Mouse (Mus musculus): ENCODE data around the gene Gpr137b. TPM values are rescaled to one million over a fixed set of nuclear protein-coding genes. Genes with fewer than 3 reads are reported as not detected.
"Not testable (repeated sequence)": the region's sequence is repeated elsewhere in the genome, so short reads cannot be mapped to it uniquely, and the experiment has no call there.

The Gpr137b gene
- polyA plus RNA-seq, 1 experiment from 2014 or later: 4.8 TPM

- peak; percentile 57 for DNase-seq (ENCODE audit: low spot score)
Observed at GRCm38 (mm10) chr13:13394096-13394395, 232 bp upstream of the Gpr137b start.

GRCm38 (mm10) chr13:13378168-13378859, 15.5 kb downstream of the Gpr137b start:
- not testable (repeated sequence) for DNase-seq (ENCODE audit: low spot score); H3K4me2 ChIP-seq (replicated peaks; ENCODE audit: low read depth); H3K9me3 ChIP-seq (ENCODE audit: control insufficient read depth, low read length); H3K36me3 ChIP-seq (ENCODE audit: control insufficient read depth, insufficient read depth, low read length); H3K4me3 ChIP-seq (ENCODE audit: low read depth, low read length); H3K27me3 ChIP-seq (ENCODE audit: control insufficient read depth, insufficient read depth, low read length); H3K27ac ChIP-seq (replicated peaks); H3K4me1 ChIP-seq (replicated peaks; ENCODE audit: control insufficient read depth, insufficient read depth); H3K9ac ChIP-seq (ENCODE audit: low read length)
- ATAC-seq (ENCODE audit: low FRiP score, low TSS enrichment): peak; percentile 59
- WGBS: 100% methylated on average over 1 of the region's 7 CpGs

More at GRCm38 (mm10) chr13:13394096-13394395, 232 bp upstream of the Gpr137b start:
- H3K27ac ChIP-seq (replicated peaks); H3K4me1 ChIP-seq (replicated peaks; ENCODE audit: control insufficient read depth, insufficient read depth); H3K27me3 ChIP-seq (ENCODE audit: control insufficient read depth, insufficient read depth, low read length); H3K9me3 ChIP-seq (ENCODE audit: control insufficient read depth, low read length); H3K36me3 ChIP-seq (ENCODE audit: control insufficient read depth, insufficient read depth, low read length); H3K9ac ChIP-seq (ENCODE audit: low read length): not testable (repeated sequence)
- peak overlapping the region; percentile 47 for H3K4me2 ChIP-seq (replicated peaks; ENCODE audit: low read depth)
- peak; percentile 53 for ATAC-seq (ENCODE audit: low FRiP score, low TSS enrichment)
- under 1% methylated on average over 12 of the region's 15 CpGs for WGBS
- peak overlapping the region; percentile 18; the same call in 1 of the 2 replicates for H3K4me3 ChIP-seq (ENCODE audit: low read depth, low read length)

GRCm38 (mm10) chr13:13377180-13377579, 16.6 kb downstream of the Gpr137b start:
- ATAC-seq (ENCODE audit: low FRiP score, low TSS enrichment): no peak
- 77% methylated on average over 5 of the region's 5 CpGs for WGBS
- no peaks in the 10 kb centered on the region for H3K4me1 ChIP-seq (replicated peaks; ENCODE audit: control insufficient read depth, insufficient read depth)

GRCm38 (mm10) chr13:13373965-13374364, 19.8 kb downstream of the Gpr137b start:
- H3K9me3 ChIP-seq (ENCODE audit: control insufficient read depth, low read length); H3K27me3 ChIP-seq (ENCODE audit: control insufficient read depth, insufficient read depth, low read length); H3K4me2 ChIP-seq (replicated peaks; ENCODE audit: low read depth); H3K27ac ChIP-seq (replicated peaks); DNase-seq (ENCODE audit: low spot score); H3K9ac ChIP-seq (ENCODE audit: low read length); H3K36me3 ChIP-seq (ENCODE audit: control insufficient read depth, insufficient read depth, low read length); H3K4me3 ChIP-seq (ENCODE audit: low read depth, low read length); H3K4me1 ChIP-seq (replicated peaks; ENCODE audit: control insufficient read depth, insufficient read depth): not testable (repeated sequence)
- ATAC-seq (ENCODE audit: low FRiP score, low TSS enrichment): peak; percentile 62
- 63% methylated on average over 5 of the region's 6 CpGs for WGBS

More at GRCm38 (mm10) chr13:13377180-13377579, 16.6 kb downstream of the Gpr137b start:
- no peaks in the 10 kb centered on the region for H3K36me3 ChIP-seq (ENCODE audit: control insufficient read depth, insufficient read depth, low read length)
- H3K27ac ChIP-seq (replicated peaks): no peak overlapping the region
- H3K9ac ChIP-seq (ENCODE audit: low read length): no peak overlapping the region
- no peaks in the 10 kb centered on the region for H3K27me3 ChIP-seq (ENCODE audit: control insufficient read depth, insufficient read depth, low read length)
- no peak overlapping the region for H3K4me2 ChIP-seq (replicated peaks; ENCODE audit: low read depth)
- DNase-seq (ENCODE audit: low spot score): no peak
- TF ChIP-seq CTCF (IDR thresholded peaks at IDR 0.05; ENCODE audit: low read depth) (no peak), EP300 (optimal IDR thresholded peaks at IDR 0.05) (no peak)
- no peak overlapping the region for H3K4me3 ChIP-seq (ENCODE audit: low read depth, low read length)
- no peaks in the 10 kb centered on the region for H3K9me3 ChIP-seq (ENCODE audit: control insufficient read depth, low read length)

- not testable (repeated sequence) for ATAC-seq (ENCODE audit: low FRiP score, low TSS enrichment); H3K27me3 ChIP-seq (ENCODE audit: control insufficient read depth, insufficient read depth, low read length); H3K4me2 ChIP-seq (replicated peaks; ENCODE audit: low read depth); DNase-seq (ENCODE audit: low spot score); H3K4me3 ChIP-seq (ENCODE audit: low read depth, low read length); H3K9ac ChIP-seq (ENCODE audit: low read length); H3K36me3 ChIP-seq (ENCODE audit: control insufficient read depth, insufficient read depth, low read length); H3K9me3 ChIP-seq (ENCODE audit: control insufficient read depth, low read length); H3K4me1 ChIP-seq (replicated peaks; ENCODE audit: control insufficient read depth, insufficient read depth); H3K27ac ChIP-seq (replicated peaks)
- 84% methylated on average over 7 of the region's 7 CpGs for WGBS
Observed at GRCm38 (mm10) chr13:13371436-13371835, 22.4 kb downstream of the Gpr137b start.

GRCm38 (mm10) chr13:13366371-13366770, 27.4 kb downstream of the Gpr137b start:
- H3K27me3 ChIP-seq (ENCODE audit: control insufficient read depth, insufficient read depth, low read length); H3K36me3 ChIP-seq (ENCODE audit: control insufficient read depth, insufficient read depth, low read length); DNase-seq (ENCODE audit: low spot score); H3K27ac ChIP-seq (replicated peaks); H3K9ac ChIP-seq (ENCODE audit: low read length); H3K4me2 ChIP-seq (replicated peaks; ENCODE audit: low read depth); H3K9me3 ChIP-seq (ENCODE audit: control insufficient read depth, low read length); ATAC-seq (ENCODE audit: low FRiP score, low TSS enrichment); H3K4me1 ChIP-seq (replicated peaks; ENCODE audit: control insufficient read depth, insufficient read depth); H3K4me3 ChIP-seq (ENCODE audit: low read depth, low read length): not testable (repeated sequence)
- WGBS: 90% methylated on average over 2 of the region's 2 CpGs

- H3K27me3 ChIP-seq (ENCODE audit: control insufficient read depth, insufficient read depth, low read length); H3K9ac ChIP-seq (ENCODE audit: low read length); H3K4me3 ChIP-seq (ENCODE audit: low read depth, low read length); DNase-seq (ENCODE audit: low spot score); H3K9me3 ChIP-seq (ENCODE audit: control insufficient read depth, low read length); H3K4me2 ChIP-seq (replicated peaks; ENCODE audit: low read depth); H3K36me3 ChIP-seq (ENCODE audit: control insufficient read depth, insufficient read depth, low read length); ATAC-seq (ENCODE audit: low FRiP score, low TSS enrichment); H3K4me1 ChIP-seq (replicated peaks; ENCODE audit: control insufficient read depth, insufficient read depth); H3K27ac ChIP-seq (replicated peaks): not testable (repeated sequence)
- 80% methylated on average over 7 of the region's 7 CpGs for WGBS
Observed at GRCm38 (mm10) chr13:13363536-13363935, 30.3 kb downstream of the Gpr137b start.

GRCm38 (mm10) chr13:13362261-13362660, 31.6 kb downstream of the Gpr137b start:
- not testable (repeated sequence) for H3K27ac ChIP-seq (replicated peaks); H3K4me1 ChIP-seq (replicated peaks; ENCODE audit: control insufficient read depth, insufficient read depth); H3K27me3 ChIP-seq (ENCODE audit: control insufficient read depth, insufficient read depth, low read length); H3K9ac ChIP-seq (ENCODE audit: low read length); ATAC-seq (ENCODE audit: low FRiP score, low TSS enrichment); H3K4me3 ChIP-seq (ENCODE audit: low read depth, low read length); DNase-seq (ENCODE audit: low spot score); H3K9me3 ChIP-seq (ENCODE audit: control insufficient read depth, low read length); H3K36me3 ChIP-seq (ENCODE audit: control insufficient read depth, insufficient read depth, low read length); H3K4me2 ChIP-seq (replicated peaks; ENCODE audit: low read depth)
- WGBS: 92% methylated on average over 6 of the region's 6 CpGs

- not testable (repeated sequence) for H3K4me3 ChIP-seq (ENCODE audit: low read depth, low read length); H3K9ac ChIP-seq (ENCODE audit: low read length); DNase-seq (ENCODE audit: low spot score); H3K9me3 ChIP-seq (ENCODE audit: control insufficient read depth, low read length); H3K36me3 ChIP-seq (ENCODE audit: control insufficient read depth, insufficient read depth, low read length); H3K4me1 ChIP-seq (replicated peaks; ENCODE audit: control insufficient read depth, insufficient read depth); H3K4me2 ChIP-seq (replicated peaks; ENCODE audit: low read depth); H3K27ac ChIP-seq (replicated peaks); H3K27me3 ChIP-seq (ENCODE audit: control insufficient read depth, insufficient read depth, low read length)
- 0 out of 2 replicates have a peak, but pooled peaks have one; percentile 35 for ATAC-seq (ENCODE audit: low FRiP score, low TSS enrichment)
- WGBS: 63% methylated on average over 4 of the region's 4 CpGs
Observed at GRCm38 (mm10) chr13:13360045-13360444, 33.8 kb downstream of the Gpr137b start.

Data from stomach, postnatal 0 days (tissue).